Mouse (Mus musculus): ENCODE results near the gene Kif16b. TPM values are rescaled to one million over a fixed set of nuclear protein-coding genes. Genes with fewer than 3 reads are reported as not detected.

The Kif16b gene
- polyA plus RNA-seq, 1 experiment from 2014 or later: 6.4 TPM

GRCm38 (mm10) chr2:142629523-142630312 is 271.6 kb downstream of the Kif16b start:
- TF ChIP-seq CTCF (IDR thresholded peaks at IDR 0.05): no peak
- no peak for ATAC-seq
- no peaks in the 10 kb centered on the region for H3K9me3 ChIP-seq (ENCODE audit: low read length)
- no peaks in the 10 kb centered on the region for H3K27me3 ChIP-seq (replicated peaks; ENCODE audit: insufficient read depth, low read length)
- no peak overlapping the region for H3K4me3 ChIP-seq (ENCODE audit: low read depth, low read length)
- H3K27ac ChIP-seq (ENCODE audit: low read length): no peak overlapping the region
- H3K4me2 ChIP-seq (replicated peaks; ENCODE audit: low read depth, low read length): no peak overlapping the region
- H3K36me3 ChIP-seq (ENCODE audit: insufficient read depth, low read length): no peaks in the 10 kb centered on the region
- no peak overlapping the region for H3K9ac ChIP-seq (replicated peaks; ENCODE audit: low read depth)
- WGBS: 60% methylated on average over 2 of the region's 2 CpGs
- no peaks in the 10 kb centered on the region for H3K4me1 ChIP-seq (ENCODE audit: insufficient read depth, low read depth, low read length)
- DNase-seq (ENCODE audit: low spot score): no peak

GRCm38 (mm10) chr2:142625756-142626155 is 275.6 kb downstream of the Kif16b start:
- Histone ChIP-seq H3K4me1 (ENCODE audit: insufficient read depth, low read depth, low read length) (no peaks in the 10 kb centered on the region), H3K27me3 (replicated peaks; ENCODE audit: insufficient read depth, low read length) (no peaks in the 10 kb centered on the region), H3K36me3 (ENCODE audit: insufficient read depth, low read length) (no peaks in the 10 kb centered on the region), H3K9ac (replicated peaks; ENCODE audit: low read depth) (no peak overlapping the region), H3K4me2 (replicated peaks; ENCODE audit: low read depth, low read length) (no peak overlapping the region), H3K27ac (ENCODE audit: low read length) (no peak overlapping the region), H3K9me3 (ENCODE audit: low read length) (no peaks in the 10 kb centered on the region), H3K4me3 (ENCODE audit: low read depth, low read length) (no peak overlapping the region)
- DNase-seq (ENCODE audit: low spot score) (no peak), ATAC-seq (no peak)
- WGBS: 89% methylated on average over 4 of the region's 4 CpGs
- TF ChIP-seq EP300 (IDR thresholded peaks at IDR 0.05): no peak
- TF ChIP-seq CTCF (IDR thresholded peaks at IDR 0.05): no peak

GRCm38 (mm10) chr2:142625101-142625500 is 276.2 kb downstream of the Kif16b start:
- no peak overlapping the region for H3K4me2 ChIP-seq (replicated peaks; ENCODE audit: low read depth, low read length)

GRCm38 (mm10) chr2:142624254-142624653 is 277.1 kb downstream of the Kif16b start:
- WGBS: 54% methylated on average over 2 of the region's 2 CpGs
- TF ChIP-seq CTCF (IDR thresholded peaks at IDR 0.05) (no peak), EP300 (IDR thresholded peaks at IDR 0.05) (no peak)
- H3K4me3 ChIP-seq (ENCODE audit: low read depth, low read length): no peak overlapping the region

More at GRCm38 (mm10) chr2:142625101-142625500, 276.2 kb downstream of the Kif16b start:
- H3K9ac ChIP-seq (replicated peaks; ENCODE audit: low read depth): no peak overlapping the region
- H3K4me3 ChIP-seq (ENCODE audit: low read depth, low read length): no peak overlapping the region
- ATAC-seq: no peak
- H3K27me3 ChIP-seq (replicated peaks; ENCODE audit: insufficient read depth, low read length): no peaks in the 10 kb centered on the region
- no peak for DNase-seq (ENCODE audit: low spot score)
- H3K4me1 ChIP-seq (ENCODE audit: insufficient read depth, low read depth, low read length): no peaks in the 10 kb centered on the region
- 65% methylated on average over 3 of the region's 3 CpGs for WGBS
- H3K36me3 ChIP-seq (ENCODE audit: insufficient read depth, low read length): no peaks in the 10 kb centered on the region
- no peak for TF ChIP-seq EP300 (IDR thresholded peaks at IDR 0.05)
- no peak for TF ChIP-seq CTCF (IDR thresholded peaks at IDR 0.05)
- no peak overlapping the region for H3K27ac ChIP-seq (ENCODE audit: low read length)
- no peaks in the 10 kb centered on the region for H3K9me3 ChIP-seq (ENCODE audit: low read length)

GRCm38 (mm10) chr2:142621152-142621551 is 280.2 kb downstream of the Kif16b start:
- Histone ChIP-seq H3K36me3 (ENCODE audit: insufficient read depth, low read length) (no peaks in the 10 kb centered on the region), H3K27ac (ENCODE audit: low read length) (no peak overlapping the region), H3K9ac (replicated peaks; ENCODE audit: low read depth) (no peak overlapping the region), H3K9me3 (ENCODE audit: low read length) (no peaks in the 10 kb centered on the region), H3K27me3 (replicated peaks; ENCODE audit: insufficient read depth, low read length) (no peaks in the 10 kb centered on the region), H3K4me1 (ENCODE audit: insufficient read depth, low read depth, low read length) (no peaks in the 10 kb centered on the region), H3K4me3 (ENCODE audit: low read depth, low read length) (no peak overlapping the region), H3K4me2 (replicated peaks; ENCODE audit: low read depth, low read length) (no peak overlapping the region)
- TF ChIP-seq CTCF (IDR thresholded peaks at IDR 0.05) (no peak), EP300 (IDR thresholded peaks at IDR 0.05) (no peak)
- WGBS: 82% methylated on average over 4 of the region's 4 CpGs
- ATAC-seq (no peak), DNase-seq (ENCODE audit: low spot score) (no peak)

More at GRCm38 (mm10) chr2:142624254-142624653, 277.1 kb downstream of the Kif16b start:
- DNase-seq (ENCODE audit: low spot score) (no peak), ATAC-seq (no peak)
- Histone ChIP-seq H3K36me3 (ENCODE audit: insufficient read depth, low read length) (no peaks in the 10 kb centered on the region), H3K4me1 (ENCODE audit: insufficient read depth, low read depth, low read length) (no peaks in the 10 kb centered on the region), H3K27me3 (replicated peaks; ENCODE audit: insufficient read depth, low read length) (no peaks in the 10 kb centered on the region), H3K9me3 (ENCODE audit: low read length) (no peaks in the 10 kb centered on the region), H3K27ac (ENCODE audit: low read length) (no peak overlapping the region), H3K4me2 (replicated peaks; ENCODE audit: low read depth, low read length) (no peak overlapping the region), H3K9ac (replicated peaks; ENCODE audit: low read depth) (no peak overlapping the region)

GRCm38 (mm10) chr2:142619926-142620325 is 281.4 kb downstream of the Kif16b start:
- H3K9ac ChIP-seq (replicated peaks; ENCODE audit: low read depth): no peak overlapping the region
- DNase-seq (ENCODE audit: low spot score): no peak

More at GRCm38 (mm10) chr2:142619926-142620325, 281.4 kb downstream of the Kif16b start:
- no peak for ATAC-seq
- H3K27me3 ChIP-seq (replicated peaks; ENCODE audit: insufficient read depth, low read length): no peaks in the 10 kb centered on the region
- H3K4me1 ChIP-seq (ENCODE audit: insufficient read depth, low read depth, low read length): no peaks in the 10 kb centered on the region
- no peaks in the 10 kb centered on the region for H3K36me3 ChIP-seq (ENCODE audit: insufficient read depth, low read length)
- no peaks in the 10 kb centered on the region for H3K9me3 ChIP-seq (ENCODE audit: low read length)
- TF ChIP-seq CTCF (IDR thresholded peaks at IDR 0.05) (no peak), EP300 (IDR thresholded peaks at IDR 0.05) (no peak)
- H3K27ac ChIP-seq (ENCODE audit: low read length): no peak overlapping the region
- H3K4me2 ChIP-seq (replicated peaks; ENCODE audit: low read depth, low read length): no peak overlapping the region
- no peak overlapping the region for H3K4me3 ChIP-seq (ENCODE audit: low read depth, low read length)

Measured in lung, postnatal 0 days (tissue).